Mouse (Mus musculus) kidney, adult 2 months (tissue): ENCODE measurements around the gene E2f7. TPM values are rescaled to one million over a fixed set of nuclear protein-coding genes. Genes with fewer than 3 reads are reported as not detected.
"Not testable (repeated sequence)": the region's sequence is repeated elsewhere in the genome, so short reads cannot be mapped to it uniquely, and the experiment has no call there.

Experiments
- DNase-seq: peaks from one replicate; pipeline ENCODE4 v3.0.0; 2021
- H3K27ac ChIP-seq: fragments of 200-500 bp; 2 replicates; pipeline ENCODE4 v1.5.1; 2012; ENCODE audit warnings: low read depth, low read length, control low read depth, inconsistent platforms; ENCODE audit not compliant: insufficient read depth
- H3K27me3 ChIP-seq: fragments of 200-500 bp; replicated peaks from 2 replicates; pipeline ENCODE4 v1.6.1; 2012; ENCODE audit warnings: mild to moderate bottlenecking, moderate library complexity, low read length, inconsistent platforms; ENCODE audit not compliant: control insufficient read depth, insufficient read depth
- H3K36me3 ChIP-seq: fragments of 200-500 bp; 2 replicates; pipeline ENCODE4 v1.6.1; 2012; ENCODE audit warnings: mild to moderate bottlenecking, moderate library complexity, low read length, inconsistent platforms; ENCODE audit not compliant: control insufficient read depth, insufficient read depth
- H3K4me1 ChIP-seq: fragments of 200-500 bp; 2 replicates; pipeline ENCODE4 v1.6.1; 2011; ENCODE audit warnings: low read length; ENCODE audit not compliant: control insufficient read depth, insufficient read depth
- H3K4me3 ChIP-seq: fragments of 200-500 bp; 2 replicates; pipeline ENCODE4 v1.5.1; 2011; ENCODE audit warnings: mild to moderate bottlenecking, low read depth, low read length, control low read depth; ENCODE audit not compliant: insufficient read depth
- CTCF ChIP-seq: fragments of 200-500 bp; conservative IDR thresholded peaks from 2 replicates; pipeline ENCODE4 v1.5.1; 2011; ENCODE audit warnings: low read depth, mild to moderate bottlenecking, control low read depth, low read length, moderate library complexity, mixed read lengths; ENCODE audit not compliant: insufficient read depth, insufficient read length
- POLR2A ChIP-seq: fragments of 200-500 bp; IDR thresholded peaks from one replicate; pipeline ENCODE4 v1.6.1; 2011; ENCODE audit warnings: low read depth, low read length, control low read depth
- WGBS: fragments of 180-500 bp; shearing (Covaris S2); methylation state at CpG from one replicate; pipeline ENCODE4 v1.1.7; 2018; 5-methylcytosine and 5-hydroxymethylcytosine counted together
- polyA plus RNA-seq: library from polyadenylated mRNA; depleted of rRNA; stranded (reverse); fragments of >200 nt; gene quantifications from 2 replicates; pipeline ENCODE4 v1.2.3, GENCODE M21; 2012

E2f7 gene
- polyA plus RNA-seq, 1 experiment = 0.09 TPM

DNA sequence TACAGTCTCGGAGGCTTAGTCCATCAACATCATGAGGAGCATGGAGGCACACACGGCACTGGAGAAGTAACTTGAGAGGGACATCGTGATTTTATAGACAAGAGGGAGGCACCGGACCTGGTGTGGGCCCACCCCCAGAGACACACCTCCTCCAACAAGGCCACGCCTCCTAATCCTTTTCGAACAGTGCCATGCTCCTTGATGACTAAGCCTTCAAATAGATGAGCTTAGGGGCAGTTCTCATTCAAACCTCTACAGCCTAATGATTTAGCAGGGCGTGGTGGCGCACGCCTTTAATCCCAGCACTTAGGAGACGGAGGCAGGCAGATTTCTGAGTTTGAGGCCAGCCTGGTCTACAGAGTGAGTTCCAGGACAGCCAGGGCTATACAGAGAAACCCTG, 10.3 kb downstream of the E2f7 start:
- Histone ChIP-seq H3K36me3 (no peaks in the 10 kb centered on the region), H3K4me1 (no peaks in the 10 kb centered on the region), H3K27me3 (no peaks in the 10 kb centered on the region), H3K27ac (no peak overlapping the region), H3K4me3 (no peak overlapping the region)
- no peak for DNase-seq
- TF ChIP-seq POLR2A (no peak), CTCF (no peak)
- 94% methylated on average over 10 of the region's 10 CpGs for WGBS

DNA sequence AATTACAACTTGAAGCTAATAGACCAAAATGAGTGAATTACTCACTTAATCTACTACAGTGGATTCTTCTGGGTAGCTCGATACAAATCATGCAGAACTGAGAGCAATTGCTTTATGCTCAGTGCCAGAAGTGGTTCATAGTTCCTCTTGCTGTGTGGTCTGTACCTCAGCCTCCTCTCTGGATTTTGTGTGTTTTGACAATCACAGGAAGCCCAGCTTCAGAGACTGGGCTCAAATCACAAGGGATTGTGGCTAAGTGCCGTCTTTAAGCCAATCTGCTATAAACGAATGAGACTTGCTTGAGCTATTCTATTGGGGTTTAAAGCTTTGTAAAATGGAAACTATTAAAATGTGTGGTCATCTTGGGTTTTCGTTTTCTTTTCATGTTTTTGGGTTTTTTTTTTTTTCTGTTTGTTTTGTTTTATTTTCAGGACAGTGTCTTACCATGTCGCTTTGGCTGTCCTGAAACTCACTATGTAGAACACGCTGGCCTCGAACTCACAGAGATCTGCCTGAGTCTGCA, 11.1 kb downstream of the E2f7 start:
- no peaks in the 10 kb centered on the region for H3K36me3 ChIP-seq
- no peak for TF ChIP-seq CTCF
- no peak for TF ChIP-seq POLR2A
- no peaks in the 10 kb centered on the region for H3K4me1 ChIP-seq
- H3K4me3 ChIP-seq = no peak overlapping the region
- 84% methylated on average over 7 of the region's 7 CpGs for WGBS
- H3K27ac ChIP-seq = no peak overlapping the region
- H3K27me3 ChIP-seq = no peaks in the 10 kb centered on the region
- no peak for DNase-seq

DNA sequence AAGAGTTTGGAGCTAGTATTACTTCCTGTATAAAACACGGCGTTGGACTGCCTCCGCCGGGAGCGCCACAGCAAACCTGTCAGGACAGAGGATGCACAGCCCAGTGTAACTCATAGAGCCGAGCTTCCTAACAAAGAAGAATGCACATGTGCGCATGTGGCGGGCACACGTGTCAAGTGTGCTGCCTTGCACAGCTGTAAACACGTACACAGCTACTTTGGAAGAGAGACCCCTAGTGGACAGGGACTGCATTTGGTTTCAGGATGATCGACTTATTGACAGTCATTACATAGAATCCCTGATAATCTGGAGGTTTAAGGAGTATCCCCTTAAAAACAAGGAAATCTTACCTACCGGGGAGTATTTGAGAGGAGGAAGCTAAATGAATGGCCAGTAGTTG, 15.3 kb downstream of the E2f7 start:
- not testable (repeated sequence) for H3K27me3 ChIP-seq, H3K27ac ChIP-seq, H3K4me3 ChIP-seq, H3K4me1 ChIP-seq, H3K36me3 ChIP-seq
- DNase-seq = peak; percentile 62
- peak; percentile 53 for TF ChIP-seq CTCF
- 45% methylated on average over 7 of the region's 12 CpGs for WGBS

DNA sequence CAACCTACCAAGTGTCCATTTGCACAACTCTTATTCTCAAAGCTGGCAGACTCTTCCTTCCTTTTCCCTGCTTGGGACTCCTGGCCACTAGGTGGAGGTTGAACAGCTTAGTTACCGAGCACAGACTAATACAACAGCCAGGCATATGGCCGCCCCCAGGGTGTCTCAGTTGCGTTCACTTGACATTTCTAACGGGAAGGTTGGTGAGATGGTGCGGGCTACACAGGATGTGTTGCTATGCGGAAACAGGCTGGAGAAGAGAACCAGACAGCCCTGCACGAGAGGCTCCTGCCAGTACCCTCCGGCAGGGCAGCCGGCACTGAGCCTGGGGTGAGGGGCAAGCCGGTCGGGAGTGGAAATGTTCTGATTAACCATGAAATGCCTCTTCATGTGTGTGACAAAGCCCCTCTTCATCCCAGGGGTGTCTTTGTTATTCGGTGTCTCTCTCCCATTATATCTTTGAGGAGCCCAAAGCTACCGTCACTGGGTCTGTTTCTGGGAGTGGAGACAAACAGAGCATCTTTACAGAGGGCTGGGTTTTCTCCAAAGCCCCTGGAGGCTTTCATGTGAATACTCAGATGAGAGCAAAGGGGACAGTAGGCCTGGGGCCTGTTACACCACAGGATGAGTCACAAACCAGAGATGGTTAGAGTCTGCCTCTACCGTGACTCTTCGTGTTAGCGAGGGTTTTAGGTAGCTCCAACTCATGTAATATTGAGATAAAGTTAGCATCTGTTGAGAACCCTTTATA, 17.1 kb downstream of the E2f7 start:
- WGBS = 94% methylated on average over 16 of the region's 16 CpGs
- Histone ChIP-seq H3K36me3 (no peaks in the 10 kb centered on the region), H3K4me1 (no peaks in the 10 kb centered on the region), H3K27me3 (no peaks in the 10 kb centered on the region), H3K4me3 (no peak overlapping the region), H3K27ac (no peak overlapping the region)
- TF ChIP-seq CTCF = no peak
- no peak for TF ChIP-seq POLR2A
- no peak for DNase-seq

DNA sequence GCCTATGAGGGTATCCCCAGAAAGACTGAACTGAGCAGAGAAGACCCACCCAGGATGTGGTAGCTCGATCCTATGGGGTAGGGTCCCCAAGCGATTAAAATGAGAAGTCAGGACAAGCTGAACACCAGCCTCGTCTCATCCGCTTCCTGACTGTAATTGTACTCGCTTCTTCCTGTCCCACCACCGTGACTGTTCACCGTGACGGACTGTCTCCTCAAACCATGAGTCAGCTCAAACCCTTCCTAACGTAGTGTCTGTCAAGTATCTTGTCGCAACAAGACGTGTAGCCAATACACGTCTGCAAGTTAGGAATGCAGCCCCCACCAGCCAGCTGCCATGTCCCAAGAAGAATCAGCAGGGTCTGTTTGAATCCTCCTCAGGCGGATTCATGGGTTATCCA, 18.2 kb downstream of the E2f7 start:
- 93% methylated on average over 13 of the region's 13 CpGs for WGBS
- Histone ChIP-seq H3K4me1 (no peaks in the 10 kb centered on the region), H3K27ac (no peak overlapping the region), H3K36me3 (no peaks in the 10 kb centered on the region), H3K27me3 (no peaks in the 10 kb centered on the region), H3K4me3 (no peak overlapping the region)
- no peak for TF ChIP-seq POLR2A
- no peak for TF ChIP-seq CTCF
- no peak for DNase-seq

DNA sequence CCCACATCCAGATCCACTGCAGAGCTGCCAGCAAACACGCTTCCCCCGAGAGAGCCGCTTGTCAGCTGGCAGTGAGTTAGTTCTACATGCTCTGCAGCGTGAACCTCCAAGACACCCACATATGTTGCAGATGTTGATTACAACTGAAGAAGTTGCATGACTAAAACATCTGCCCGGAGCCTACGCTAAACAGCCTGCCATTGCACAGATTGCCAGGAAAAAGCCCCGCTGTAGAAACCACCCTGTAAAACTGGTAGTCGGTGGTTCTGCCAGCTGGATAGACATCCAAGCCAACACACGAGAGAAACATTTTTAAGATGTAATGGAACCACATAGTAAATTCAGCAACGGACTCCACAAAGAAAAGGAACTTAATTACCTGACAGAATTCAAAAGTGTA, 24.3 kb downstream of the E2f7 start:
- DNase-seq = no peak
- Histone ChIP-seq H3K4me1 (no peaks in the 10 kb centered on the region), H3K27me3 (no peaks in the 10 kb centered on the region), H3K27ac (no peak overlapping the region), H3K4me3 (no peak overlapping the region), H3K36me3 (no peaks in the 10 kb centered on the region)
- TF ChIP-seq CTCF (no peak), POLR2A (no peak)
- WGBS = 86% methylated on average over 10 of the region's 10 CpGs

DNA sequence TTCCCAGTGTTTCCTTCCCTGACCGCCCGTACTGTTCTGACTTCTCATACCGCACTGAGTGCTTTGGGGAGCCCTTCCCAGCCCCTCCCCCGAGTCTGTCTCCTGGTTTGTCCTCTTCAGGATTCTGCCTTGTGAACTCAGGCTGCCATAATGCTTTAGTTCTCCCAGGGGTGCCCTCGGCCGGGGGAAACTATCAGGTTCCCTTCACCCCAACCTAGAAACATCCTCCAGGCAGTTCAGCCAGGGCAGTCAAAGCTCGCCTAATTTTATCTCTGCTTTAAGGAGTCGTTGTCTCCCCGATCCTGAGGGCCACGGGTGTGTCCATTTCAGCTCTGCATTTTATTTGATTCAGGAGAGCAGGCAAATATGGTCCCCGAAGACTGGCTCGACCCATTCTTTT, 28.0 kb downstream of the E2f7 start:
- Histone ChIP-seq H3K27ac (no peak overlapping the region), H3K36me3 (no peaks in the 10 kb centered on the region), H3K4me3 (no peak overlapping the region), H3K27me3 (no peaks in the 10 kb centered on the region), H3K4me1 (no peaks in the 10 kb centered on the region)
- no peak for DNase-seq
- TF ChIP-seq CTCF = no peak
- TF ChIP-seq POLR2A = no peak
- WGBS = 92% methylated on average over 12 of the region's 12 CpGs
